Mouse (Mus musculus) kidney, adult 10 weeks (tissue): Measurements from ENCODE around the gene Rbms1. TPM values are rescaled to one million over a fixed set of nuclear protein-coding genes. Genes with fewer than 3 reads are reported as not detected.

ENCODE experiments used
- polyA plus RNA-seq: library from polyadenylated mRNA; stranded (reverse); fragments of 350-450 nt; fragmentation: Illumina TruSeq; extraction: RNeasy Lipid Tissue Mini Kit (QIAGEN cat#74804); gene quantifications from one replicate; pipeline ENCODE4 v1.2.3, GENCODE M21; 2014; ENCODE audit warnings: low read depth, low replicate concordance

The Rbms1 gene
- polyA plus RNA-seq = 62.8 TPM

DNA sequence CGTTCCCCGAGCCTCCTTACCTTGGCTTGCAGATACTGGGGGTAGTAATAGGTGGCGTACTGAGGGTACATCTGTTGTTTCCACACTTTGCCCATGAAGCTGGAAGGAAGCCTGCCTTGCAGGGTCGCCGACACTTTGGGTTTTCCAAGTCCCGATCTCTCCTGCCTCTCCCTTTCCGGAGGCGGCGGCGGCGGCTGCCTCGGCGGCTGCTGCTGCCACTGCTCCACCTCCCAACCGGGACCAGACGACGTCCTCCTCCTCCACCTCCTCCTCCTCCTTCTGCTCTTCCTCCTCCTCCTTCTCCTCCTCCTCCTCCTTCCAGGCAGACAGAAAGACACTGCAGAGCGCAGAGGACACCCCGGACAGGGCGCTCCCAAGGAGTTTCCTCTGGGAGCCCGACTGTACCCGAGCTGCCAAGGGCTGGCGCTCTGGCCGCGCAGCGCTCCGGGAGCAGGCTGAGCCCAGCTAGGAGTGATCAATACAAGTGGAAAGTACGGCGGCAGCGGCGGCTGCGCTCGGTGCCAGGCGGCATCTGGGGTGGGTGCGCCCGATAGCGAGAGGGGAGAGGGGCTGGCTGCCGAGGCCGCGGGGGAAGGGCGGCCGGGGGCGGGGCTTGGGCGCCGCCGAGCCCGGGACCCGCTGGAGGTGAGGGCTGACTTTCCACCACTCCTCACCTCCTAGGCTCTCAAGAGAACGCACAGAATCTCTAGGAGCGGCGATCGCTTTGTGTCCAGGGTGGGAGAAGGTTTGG, at the start of gene Rbms1:
TSS of gene Rbms1 (minus strand) at position 522 of the 751 bp plus-strand sequence.

DNA sequence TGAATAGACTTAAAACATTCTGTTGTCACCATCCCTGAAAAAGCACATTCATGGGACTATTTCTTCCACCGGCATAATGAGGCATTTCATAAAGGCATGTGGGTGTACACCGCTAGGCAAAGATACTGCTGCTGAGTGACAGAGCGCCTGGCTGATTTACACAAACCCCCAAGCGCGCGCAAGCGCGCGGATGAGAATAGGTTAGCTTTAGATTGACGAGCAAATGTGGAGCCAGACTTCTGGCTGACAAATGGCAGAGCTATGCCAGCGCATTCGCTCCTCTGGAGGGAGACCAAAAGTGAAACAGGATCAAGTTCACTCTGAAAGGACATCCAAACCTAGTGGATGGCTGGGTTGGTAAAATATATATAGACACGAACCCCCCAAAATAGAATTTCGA, 240.5 kb downstream of the Rbms1 start, which contains the start of gene Itgb6:
TSS of gene Itgb6 (minus strand) at position 130 of the 400 bp plus-strand sequence.

Other genes with a start within 250 kb of the Rbms1 start
- gene Itgb6, start 240.5 kb downstream of the Rbms1 start, polyA plus RNA-seq = 160 TPM